10 mouse cellular contexts compared by ENCODE assay signal in the genomic region with DNA sequence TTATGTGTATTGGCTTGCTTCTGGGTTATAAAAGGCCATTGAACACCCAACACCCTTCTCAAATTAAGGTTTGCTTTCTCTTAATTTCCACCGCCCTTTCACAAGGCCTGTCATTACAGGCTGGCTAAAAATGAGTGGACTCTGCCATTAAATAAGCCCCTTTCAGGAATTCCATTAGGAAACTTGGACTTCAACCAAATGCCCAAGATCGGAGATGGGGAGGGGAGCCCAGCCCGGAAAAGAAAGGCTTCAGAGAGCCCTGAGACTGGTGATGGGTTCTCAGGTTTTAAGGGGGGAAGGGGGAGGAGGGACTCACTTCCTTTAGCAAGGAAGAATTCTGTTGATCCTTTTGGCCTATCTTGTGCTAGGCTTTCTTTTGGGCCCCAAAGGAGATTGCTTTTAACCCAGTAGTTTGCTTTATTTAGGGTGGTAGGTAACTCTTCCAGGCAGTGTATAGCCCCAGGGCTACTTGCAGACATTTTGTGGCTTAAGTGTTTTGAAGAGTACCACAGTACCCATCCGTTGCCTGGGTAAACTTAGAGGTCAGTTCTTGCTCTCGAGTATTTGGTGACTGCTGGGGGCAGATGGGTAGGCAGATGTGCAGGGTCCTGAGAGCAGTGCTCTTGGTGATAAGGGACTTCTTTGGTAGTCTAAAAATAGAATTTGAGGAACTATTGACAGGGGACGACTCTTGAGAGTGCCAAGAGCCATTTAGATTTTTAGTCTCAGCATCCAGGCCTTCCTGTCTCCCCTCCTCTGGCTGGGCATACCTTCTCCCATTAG. TPM values are rescaled to one million over a fixed set of nuclear protein-coding genes. Genes with fewer than 3 reads are reported as not detected.
DNase-seq lines count a peak whose midpoint lies in the region; ATAC-seq and TF ChIP-seq lines count a peak whose summit lies in the region.
"Had no signal": no experiment of that assay in that cellular context is flagged by ENCODE, and none has a peak within 500 bp of the region (broad histone marks: within the 10 kb centered on the region; RNA-seq: fewer than 3 reads in every experiment).

No protein-coding gene starts in this region.

- no peak overlapping the region for H3K9ac ChIP-seq in forebrain, embryonic 16.5 days (replicated peaks; ENCODE audit: low read depth, low read length)
- H3K9ac ChIP-seq in kidney, embryonic 15.5 days: no peak overlapping the region

- no peak overlapping the region for H3K4me3 ChIP-seq in kidney, adult 2 months (ENCODE audit: insufficient read depth, low read depth, low read length)
- no peak overlapping the region for H3K4me3 ChIP-seq in bone marrow macrophage, adult 2 months (ENCODE audit: insufficient read depth, low read length)
- no peak overlapping the region for H3K4me3 ChIP-seq in forebrain, embryonic 16.5 days (replicated peaks; ENCODE audit: low read length)
- no peak overlapping the region for H3K4me3 ChIP-seq in kidney, embryonic 15.5 days (replicated peaks)

- H3K36me3 ChIP-seq in kidney, adult 2 months (ENCODE audit: control insufficient read depth, insufficient read depth, low read length): no peaks in the 10 kb centered on the region
- no peaks in the 10 kb centered on the region for H3K36me3 ChIP-seq in forebrain, embryonic 16.5 days (ENCODE audit: control insufficient read depth, insufficient read depth)
- no peaks in the 10 kb centered on the region for H3K36me3 ChIP-seq in kidney, embryonic 15.5 days

- 54% methylated on average over 6 of the region's 6 CpGs for WGBS in kidney, adult 2 months
- WGBS in forebrain, embryonic 16.5 days: 24% methylated on average over 6 of the region's 6 CpGs
- 38% methylated on average over 6 of the region's 6 CpGs for WGBS in kidney, embryonic 15.5 days

- peaks cover 19% of the 10 kb centered on the region for H3K4me1 ChIP-seq in kidney, adult 2 months (ENCODE audit: control insufficient read depth, insufficient read depth, low read length)
- peaks cover 88% of the 10 kb centered on the region for H3K4me1 ChIP-seq in bone marrow macrophage, adult 2 months (ENCODE audit: control insufficient read depth, insufficient read depth, low read length)
- H3K4me1 ChIP-seq in forebrain, embryonic 16.5 days (replicated peaks; ENCODE audit: control insufficient read depth, insufficient read depth, low read length): peaks cover 45% of the 10 kb centered on the region
- peaks cover 71% of the 10 kb centered on the region for H3K4me1 ChIP-seq in kidney, embryonic 15.5 days

- TF ChIP-seq POLR2A in kidney, adult 2 months (IDR thresholded peaks at IDR 0.05; ENCODE audit: low read depth, low read length): no peak
- TF ChIP-seq POLR2A in bone marrow macrophage, adult 2 months (IDR thresholded peaks at IDR 0.05; ENCODE audit: borderline replicate concordance, low read depth, low read length): no peak

- no peaks in the 10 kb centered on the region for H3K9me3 ChIP-seq in forebrain, embryonic 16.5 days (ENCODE audit: control insufficient read depth, low read length)
- H3K9me3 ChIP-seq in kidney, embryonic 15.5 days (replicated peaks): no peaks in the 10 kb centered on the region

- no peak overlapping the region for H3K4me2 ChIP-seq in forebrain, embryonic 16.5 days (ENCODE audit: low read length)
- no peak overlapping the region for H3K4me2 ChIP-seq in kidney, embryonic 15.5 days

- H3K27ac ChIP-seq in kidney, adult 2 months (ENCODE audit: insufficient read depth, low read depth, low read length): 0 out of 2 replicates have a peak overlapping the region, but pooled peaks have one; percentile 9
- H3K27ac ChIP-seq in bone marrow macrophage, adult 2 months (ENCODE audit: insufficient read depth, low read depth, low read length): peak overlapping the region; percentile 53
- peak overlapping the region; percentile 30; the same call in 1 of the 2 replicates for H3K27ac ChIP-seq in forebrain, embryonic 16.5 days (ENCODE audit: low read length)
- no peak overlapping the region for H3K27ac ChIP-seq in kidney, embryonic 15.5 days

- ATAC-seq in forebrain, embryonic 16.5 days: no peak
- ATAC-seq in megakaryocyte-erythroid progenitor cell, adult 5-6 weeks (replicated peaks; ENCODE audit: low FRiP score, low TSS enrichment, poor library complexity, severe bottlenecking): 0 out of 2 replicates have a peak, but pooled peaks have one; percentile 7
- ATAC-seq in kidney, embryonic 15.5 days (replicated peaks; ENCODE audit: low FRiP score): no peak
- ATAC-seq: Patski had no signal

- H3K27me3 ChIP-seq in kidney, adult 2 months (replicated peaks; ENCODE audit: control insufficient read depth, insufficient read depth, low read length): no peaks in the 10 kb centered on the region
- H3K27me3 ChIP-seq in forebrain, embryonic 16.5 days (replicated peaks; ENCODE audit: control insufficient read depth, insufficient read depth, low read length): no peaks in the 10 kb centered on the region
- H3K27me3 ChIP-seq in kidney, embryonic 15.5 days: no peaks in the 10 kb centered on the region

- DNase-seq in kidney, adult 2 months: peak; percentile 41
- no peak for DNase-seq in kidney, adult 11 months
- DNase-seq in ovary, postnatal 36 days (ENCODE audit: low spot score): no peak
- DNase-seq: kidney, postnatal 4 days had no signal

- TF ChIP-seq CTCF in kidney, adult 2 months (conservative IDR thresholded peaks at IDR 0.05; ENCODE audit: insufficient read depth, insufficient read length, low read depth, low read length): no peak
- TF ChIP-seq CTCF in bone marrow macrophage, adult 2 months (IDR thresholded peaks at IDR 0.05; ENCODE audit: low read depth, low read length): no peak

RNA-seq across cellular contexts. Expression of gene Abcg1, which starts 13.1 kb away (rescaled TPM):
- polyA plus RNA-seq in kidney, adult 2 months (2012; rRNA removed): 7.6 and 8.2 TPM in 2 replicates
- 56.3 and 61.5 TPM in 2 replicates for polyA plus RNA-seq in bone marrow macrophage, adult 2 months (2012; ENCODE audit: insufficient read depth, insufficient read length, missing spikeins)
- polyA plus RNA-seq in forebrain, embryonic 16.5 days (2015; fragmentation: Nextera tagmentation; extraction: Ambion mirVana): 19.3 and 20.4 TPM in 2 replicates
- 5.4 and 8.5 TPM in 2 replicates for total RNA-seq in megakaryocyte-erythroid progenitor cell, adult 5-6 weeks (2014; fragmentation: Nextera tagmentation)
- total RNA-seq in megakaryocyte-erythroid progenitor cell, adult 5-6 weeks (2017): 5.1 and 9.6 TPM in 2 replicates
- polyA plus RNA-seq in kidney, embryonic 15.5 days (2015; fragmentation: Nextera tagmentation; extraction: Ambion mirVana): 7.1 and 7.5 TPM in 2 replicates

RNA-seq across cellular contexts. Expression of gene Tff3, which starts 58.9 kb away (rescaled TPM):
- not detected in 2 replicates for polyA plus RNA-seq in kidney, adult 2 months (2012; rRNA removed)
- not detected in 2 replicates for polyA plus RNA-seq in bone marrow macrophage, adult 2 months (2012; ENCODE audit: insufficient read depth, insufficient read length, missing spikeins)
- not detected in 2 replicates for polyA plus RNA-seq in forebrain, embryonic 16.5 days (2015; fragmentation: Nextera tagmentation; extraction: Ambion mirVana)
- total RNA-seq in megakaryocyte-erythroid progenitor cell, adult 5-6 weeks (2014; fragmentation: Nextera tagmentation): not detected in 2 replicates
- not detected in 2 replicates for total RNA-seq in megakaryocyte-erythroid progenitor cell, adult 5-6 weeks (2017)
- polyA plus RNA-seq in kidney, embryonic 15.5 days (2015; fragmentation: Nextera tagmentation; extraction: Ambion mirVana): 1.4 and 49.7 TPM in 2 replicates
- total RNA-seq: megakaryocyte, adult 5-6 weeks had no signal
- polyA plus RNA-seq: Patski had no signal
